Mouse (Mus musculus) MEL (cell line): Measurements from ENCODE around the gene Mef2b. TPM values are rescaled to one million over a fixed set of nuclear protein-coding genes. Genes with fewer than 3 reads are reported as not detected.

Source experiments
- DNase-seq: peaks from one replicate; pipeline ENCODE4 v3.0.0; 2011; ENCODE audit warnings: low read depth, low spot score
- H3K27ac ChIP-seq: 2 replicates; pipeline ENCODE4 v1.5.1; 2012; ENCODE audit warnings: low read depth, mild to moderate bottlenecking, control low read depth, low read length, moderate library complexity; ENCODE audit not compliant: control insufficient read depth
- H3K27me3 ChIP-seq, 2 experiments: fragments of 150-350 bp in 1 of 2; sonication (generic) in 1 of 2; 2 replicates each; pipeline ENCODE4 v1.6.1; 2012; ENCODE audit warnings: low read length in 2 of 2, mild to moderate bottlenecking in 2 of 2, improper control_type of control experiment in 1 of 2, moderate library complexity in 1 of 2; ENCODE audit not compliant: insufficient read depth in 2 of 2, control insufficient read depth in 1 of 2
- H3K36me3 ChIP-seq, 2 experiments: 2 replicates each; pipeline ENCODE4 v1.6.1; 2012 to 2014; ENCODE audit warnings: low read length in 2 of 2, improper control_type of control experiment in 1 of 2, inconsistent platforms in 1 of 2, mild to moderate bottlenecking in 1 of 2; ENCODE audit not compliant: insufficient read depth in 2 of 2, control insufficient read depth in 1 of 2
- H3K4me1 ChIP-seq, 2 experiments: fragments of 150-350 bp in 1 of 2; sonication (generic) in 1 of 2; 2 replicates each; pipeline ENCODE4 v1.6.1; 2012; ENCODE audit warnings: low read length in 2 of 2, improper control_type of control experiment in 1 of 2, mild to moderate bottlenecking in 1 of 2; ENCODE audit not compliant: insufficient read depth in 2 of 2, control insufficient read depth in 1 of 2
- H3K4me3 ChIP-seq, 2 experiments: fragments of 150-350 bp in 1 of 2; sonication (generic) in 1 of 2; 2 replicates each; pipeline ENCODE4 v1.5.1; 2012; ENCODE audit warnings: low read depth in 2 of 2, low read length in 2 of 2, mild to moderate bottlenecking in 2 of 2, moderate library complexity in 2 of 2, control low read depth in 1 of 2, improper control_type of control experiment in 1 of 2; ENCODE audit not compliant: control insufficient read depth in 1 of 2, insufficient read depth in 1 of 2
- H3K79me2 ChIP-seq: 2 replicates; pipeline ENCODE4 v1.6.1; 2012; ENCODE audit warnings: mild to moderate bottlenecking, low read length, moderate library complexity; ENCODE audit not compliant: control insufficient read depth, poor library complexity, insufficient read depth
- H3K9ac ChIP-seq: 2 replicates; pipeline ENCODE4 v1.6.1; 2012; ENCODE audit warnings: low read depth, mild to moderate bottlenecking, control low read depth, low read length, moderate library complexity; ENCODE audit not compliant: control insufficient read depth, poor library complexity, severe bottlenecking
- H3K9me3 ChIP-seq: fragments of 150-350 bp; sonication (generic); replicated peaks from 2 replicates; pipeline ENCODE4 v1.6.1; 2012; ENCODE audit warnings: mild to moderate bottlenecking, low read length, improper control_type of control experiment, moderate library complexity; ENCODE audit not compliant: insufficient read depth
- CHD1 ChIP-seq: IDR thresholded peaks from 2 replicates; pipeline ENCODE4 v1.6.1; 2012; ENCODE audit warnings: low read depth, mild to moderate bottlenecking, inconsistent platforms, low read length, improper control_type of control experiment
- CHD2 ChIP-seq: IDR thresholded peaks from 2 replicates; pipeline ENCODE4 v1.6.1; 2011; ENCODE audit warnings: low read length, improper control_type of control experiment
- CTCF ChIP-seq, 3 experiments: IDR thresholded peaks in 2 of 3; conservative IDR thresholded peaks in 1 of 3; 2 replicates each; pipeline ENCODE4 v1.5.1; 2011 to 2012; ENCODE audit warnings: low read length in 3 of 3, low read depth in 2 of 3, mild to moderate bottlenecking in 2 of 3, improper control_type of control experiment in 1 of 3, inconsistent platforms in 1 of 3, mixed read lengths in 1 of 3, moderate library complexity in 1 of 3; ENCODE audit not compliant: control insufficient read depth in 1 of 3, insufficient read depth in 1 of 3, poor library complexity in 1 of 3, severe bottlenecking in 1 of 3
- ELF1 ChIP-seq: IDR thresholded peaks from 2 replicates; pipeline ENCODE4 v1.6.1; 2014; ENCODE audit warnings: low read depth, mild to moderate bottlenecking, inconsistent platforms, low read length, improper control_type of control experiment, moderate library complexity
- GABPA ChIP-seq: IDR thresholded peaks from 2 replicates; pipeline ENCODE4 v1.6.1; 2012; ENCODE audit warnings: low read depth, mild to moderate bottlenecking, inconsistent platforms, low read length, improper control_type of control experiment, moderate library complexity
- GATA1 ChIP-seq: IDR thresholded peaks from 2 replicates; pipeline ENCODE4 v1.6.1; 2011; ENCODE audit warnings: low read depth, low read length, improper control_type of control experiment
- HCFC1 ChIP-seq: IDR thresholded peaks from 2 replicates; pipeline ENCODE4 v1.6.1; 2012; ENCODE audit warnings: low read depth, mild to moderate bottlenecking, inconsistent platforms, low read length, improper control_type of control experiment, moderate library complexity
- JUND ChIP-seq: IDR thresholded peaks from 2 replicates; pipeline ENCODE4 v1.6.1; 2011; ENCODE audit warnings: low read depth, mild to moderate bottlenecking, improper control_type of control experiment, low read length
- KAT2A ChIP-seq: conservative IDR thresholded peaks from 2 replicates; pipeline ENCODE4 v1.6.1; 2012; ENCODE audit warnings: low read depth, low read length, improper control_type of control experiment, inconsistent platforms
- MAFK ChIP-seq: IDR thresholded peaks from 2 replicates; pipeline ENCODE4 v1.6.1; 2011; ENCODE audit warnings: low read depth, mild to moderate bottlenecking, low read length, improper control_type of control experiment, borderline replicate concordance
- MAX ChIP-seq: IDR thresholded peaks from 2 replicates; pipeline ENCODE4 v1.6.1; 2011; ENCODE audit warnings: low read length, improper control_type of control experiment
- MAZ ChIP-seq: IDR thresholded peaks from 2 replicates; pipeline ENCODE4 v1.6.1; 2012; ENCODE audit warnings: low read depth, mild to moderate bottlenecking, inconsistent platforms, low read length, improper control_type of control experiment
- MXI1 ChIP-seq: IDR thresholded peaks from 2 replicates; pipeline ENCODE4 v1.6.1; 2011; ENCODE audit warnings: mild to moderate bottlenecking, low read depth, low read length, improper control_type of control experiment
- NELFE ChIP-seq: IDR thresholded peaks from 2 replicates; pipeline ENCODE4 v1.6.1; 2011; ENCODE audit warnings: low read depth, low read length, improper control_type of control experiment
- NRF1 ChIP-seq: IDR thresholded peaks from 2 replicates; pipeline ENCODE4 v1.6.1; 2014; ENCODE audit warnings: low read depth, mild to moderate bottlenecking, inconsistent platforms, low read length, improper control_type of control experiment, moderate library complexity; ENCODE audit not compliant: poor library complexity, insufficient read depth, severe bottlenecking
- POLR2A ChIP-seq, 2 experiments: IDR thresholded peaks; 2 replicates each; pipeline ENCODE4 v1.6.1; 2011 to 2012; ENCODE audit warnings: low read length in 2 of 2, mild to moderate bottlenecking in 2 of 2, control low read depth in 1 of 2, improper control_type of control experiment in 1 of 2, low read depth in 1 of 2, moderate library complexity in 1 of 2; ENCODE audit not compliant: control insufficient read depth in 1 of 2, insufficient read depth in 1 of 2, poor library complexity in 1 of 2
- POLR2AphosphoS2 ChIP-seq: IDR thresholded peaks from 2 replicates; pipeline ENCODE4 v1.6.1; 2011; ENCODE audit warnings: low read length, improper control_type of control experiment
- POLR2AphosphoS5 ChIP-seq: IDR thresholded peaks from 2 replicates; pipeline ENCODE4 v1.6.1; 2012; ENCODE audit warnings: low read depth, borderline replicate concordance, mild to moderate bottlenecking, inconsistent platforms, low read length, moderate library complexity, mixed read lengths
- TCF12 ChIP-seq: IDR thresholded peaks from 2 replicates; pipeline ENCODE4 v1.6.1; 2014; ENCODE audit warnings: low read depth, mild to moderate bottlenecking, inconsistent platforms, low read length, improper control_type of control experiment, moderate library complexity
- USF1 ChIP-seq: IDR thresholded peaks from 2 replicates; pipeline ENCODE4 v1.6.1; 2014; ENCODE audit warnings: low read depth, mild to moderate bottlenecking, inconsistent platforms, low read length, improper control_type of control experiment, moderate library complexity
- ZC3H11A ChIP-seq: IDR thresholded peaks from 2 replicates; pipeline ENCODE4 v1.6.1; 2012; ENCODE audit warnings: low read depth, mild to moderate bottlenecking, inconsistent platforms, low read length, improper control_type of control experiment
- ZNF384 ChIP-seq: IDR thresholded peaks from 2 replicates; pipeline ENCODE4 v1.6.1; 2012; ENCODE audit warnings: low read depth, mild to moderate bottlenecking, inconsistent platforms, low read length, improper control_type of control experiment
- polyA plus RNA-seq, 2 experiments: library from polyadenylated mRNA; stranded (reverse) in 1 of 2; unstranded in 1 of 2; fragments of >175 nt in 1 of 2; fragments of >200 nt in 1 of 2; gene quantifications; 2 replicates each; pipeline versions ENCODE4 v1.2.1 to v1.2.4; 2012; ENCODE audit warnings: low replicate concordance in 2 of 2, low read depth in 1 of 2; ENCODE audit not compliant: insufficient read length in 2 of 2, insufficient read depth in 1 of 2, missing spikeins in 1 of 2
- total RNA-seq: library from RNA; depleted of rRNA; stranded (reverse); fragments of 300-350 nt; gene quantifications from 2 replicates; pipeline ENCODE4 v1.2.3, GENCODE M21; 2012

Gene Mef2b
- total and polyA plus RNA-seq, 3 experiments: 2.0 to 6.5 TPM; not detected in 1

DNA sequence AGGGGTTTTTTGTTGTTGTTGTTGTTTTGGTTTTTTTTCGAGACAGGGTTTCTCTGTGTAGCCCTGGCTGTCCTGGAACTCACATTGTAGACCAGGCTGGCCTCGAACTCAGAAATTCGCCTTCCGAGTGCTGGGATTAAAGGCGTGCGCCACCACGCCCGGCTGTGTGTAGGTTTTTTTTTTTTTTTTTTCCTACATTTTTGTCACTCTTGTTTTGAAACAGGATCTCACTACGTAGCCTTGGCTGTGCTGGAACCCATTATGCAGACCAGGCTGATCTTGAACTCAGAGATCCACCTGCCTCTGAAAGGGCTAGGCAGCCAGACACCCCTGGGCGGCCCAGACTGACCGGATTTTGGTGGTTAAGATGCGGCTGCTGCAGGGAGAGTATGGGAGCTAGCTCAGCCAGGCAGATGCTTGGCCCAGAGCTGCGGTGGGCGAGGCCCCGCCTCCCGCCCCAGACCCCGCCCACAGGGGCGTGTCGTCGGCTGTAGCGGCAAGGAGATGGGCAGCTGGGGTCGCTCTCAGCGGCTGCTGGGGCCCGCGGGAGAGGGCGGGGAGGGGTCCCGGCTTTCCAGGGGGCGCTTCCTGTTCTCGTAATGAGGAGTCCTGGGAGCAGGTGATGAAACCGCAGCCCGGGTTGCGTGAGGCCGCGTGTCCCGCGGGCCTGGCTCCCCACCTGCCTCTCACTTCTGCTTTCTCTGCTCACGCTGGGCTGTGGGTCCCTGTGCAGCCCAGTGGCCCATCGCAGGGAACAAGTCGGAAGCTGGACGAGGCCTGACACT, 18.8 kb downstream of the Mef2b start:
- Histone ChIP-seq H3K79me2 (no peaks in the 10 kb centered on the region; the same call in 1 of the 2 replicates), H3K27ac (peak overlapping the region; percentile 38), H3K4me3 (peak overlapping the region; percentile 71 to 73), H3K9me3 (no peaks in the 10 kb centered on the region), H3K4me1 (peaks cover 2 to 18% of the 10 kb centered on the region in 2 experiments), H3K27me3 (no peaks in the 10 kb centered on the region), H3K9ac (peak overlapping the region; percentile 75), H3K36me3 (peaks cover 0 to 9% of the 10 kb centered on the region in 2 experiments; a peak in 2 of 4 replicates)
- peak; percentile 86 for DNase-seq
- TF ChIP-seq POLR2A (IDR thresholded peaks at IDR 0.05; ENCODE audit: control insufficient read depth in 1 of 2, insufficient read depth in 1 of 2, low read depth in 1 of 2, low read length in 2 of 2, poor library complexity in 1 of 2) (peak; percentile 64 to 66; a peak in 3 of 4 replicates), TCF12 (peak; percentile 6; the same call in 1 of the 2 replicates), MAX (peak; percentile 86), ELF1 (0 out of 2 replicates have a peak, but pooled peaks have one; percentile 20), CHD2 (no peak), HCFC1 (peak; percentile 71), POLR2AphosphoS2 (peak; percentile 42; the same call in 1 of the 2 replicates), USF1 (0 out of 2 replicates have a peak, but pooled peaks have one; percentile 29), MAZ (no peak; the same call in 1 of the 2 replicates), NRF1 (no peak), ZNF384 (peak; percentile 71), MXI1 (peak; percentile 19; the same call in 1 of the 2 replicates), NELFE (peak; percentile 48), CTCF (IDR thresholded peaks at IDR 0.05 in 2 of 3, conservative IDR thresholded peaks at IDR 0.05 in 1 of 3; ENCODE audit: control insufficient read depth in 1 of 3, insufficient read depth in 1 of 3, low read depth in 2 of 3, low read length in 3 of 3, poor library complexity in 1 of 3, severe bottlenecking in 1 of 3) (0 out of 6 replicates have a peak, but pooled peaks of 1 of the 3 experiments have one; percentile 2), CHD1 (no peak)

DNA sequence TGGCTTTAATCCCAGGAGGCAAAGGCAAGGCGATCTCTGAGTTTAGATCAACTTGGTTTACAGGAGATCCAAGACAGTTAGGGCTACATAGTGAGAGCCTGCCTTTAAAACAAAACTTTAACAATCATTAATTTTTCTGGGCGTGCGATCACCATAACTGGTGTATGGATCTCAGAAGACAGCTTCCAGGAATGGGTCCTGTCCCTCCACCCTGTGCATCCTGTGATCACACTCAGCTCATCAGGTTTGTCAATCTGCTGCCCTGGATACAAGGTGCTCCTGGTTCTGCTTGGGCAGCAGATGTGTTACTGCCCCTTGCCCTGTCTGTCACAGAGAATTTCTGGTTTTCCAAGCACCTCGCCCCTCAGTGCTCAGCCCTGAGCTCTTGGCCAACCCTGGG, 19.7 kb downstream of the Mef2b start:
- peaks cover 2 to 18% of the 10 kb centered on the region in 2 experiments for H3K4me1 ChIP-seq
- TF ChIP-seq POLR2AphosphoS5 (no peak), USF1 (no peak), NELFE (no peak), ZNF384 (no peak), CTCF (IDR thresholded peaks at IDR 0.05 in 2 of 3, conservative IDR thresholded peaks at IDR 0.05 in 1 of 3; ENCODE audit: control insufficient read depth in 1 of 3, insufficient read depth in 1 of 3, low read depth in 2 of 3, low read length in 3 of 3, poor library complexity in 1 of 3, severe bottlenecking in 1 of 3) (no peak), ZC3H11A (no peak), GATA1 (no peak), MAFK (no peak), MXI1 (no peak), GABPA (no peak), JUND (no peak), KAT2A (no peak), ELF1 (no peak)
- TF ChIP-seq, all 39 proteins: peak for 0
- H3K36me3 ChIP-seq: peaks cover 0 to 9% of the 10 kb centered on the region in 2 experiments; a peak in 2 of 4 replicates
- no peaks in the 10 kb centered on the region for H3K27me3 ChIP-seq
- H3K79me2 ChIP-seq: no peaks in the 10 kb centered on the region; the same call in 1 of the 2 replicates
- peak overlapping the region; percentile 71 to 73 for H3K4me3 ChIP-seq
- H3K9ac ChIP-seq: peak overlapping the region; percentile 75
- H3K27ac ChIP-seq: peak overlapping the region; percentile 38
- DNase-seq: no peak
- H3K9me3 ChIP-seq: no peaks in the 10 kb centered on the region
